Mouse (Mus musculus): ENCODE results near the gene Med21. TPM values are rescaled to one million over a fixed set of nuclear protein-coding genes. Genes with fewer than 3 reads are reported as not detected.

The Med21 gene
- total RNA-seq, 1 experiment: 91.2 TPM

DNA sequence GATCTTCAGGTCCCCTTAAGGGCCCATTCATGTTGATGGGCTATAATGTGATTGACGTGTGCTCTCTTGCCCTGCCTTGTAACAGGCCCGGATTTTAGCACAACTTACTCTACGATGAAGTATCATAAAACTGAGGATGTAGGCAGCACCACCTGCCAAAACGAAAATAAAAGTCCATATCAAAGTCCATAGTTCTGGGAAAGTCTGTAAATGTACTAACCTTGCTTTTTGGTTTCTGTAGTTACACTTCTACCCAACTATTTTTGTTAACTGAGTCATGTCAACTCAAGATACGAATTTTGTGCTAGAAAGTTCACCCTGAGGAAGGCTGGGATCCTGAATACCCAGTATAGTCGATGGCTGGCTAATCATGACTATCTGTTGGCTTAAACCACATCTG, 1.4 kb upstream of the Med21 start:
- Histone ChIP-seq H3K9me3 (ENCODE audit: control insufficient read depth, insufficient read depth, low read depth, low read length) (no peaks in the 10 kb centered on the region), H3K27ac (ENCODE audit: insufficient read depth, low read depth, low read length, poor library complexity, severe bottlenecking) (no peak overlapping the region), H3K36me3 (ENCODE audit: control insufficient read depth, insufficient read depth, low read length, poor library complexity, severe bottlenecking) (no peaks in the 10 kb centered on the region), H3K4me1 (ENCODE audit: control insufficient read depth in 2 of 2, insufficient read depth in 2 of 2, low read length in 2 of 2, poor library complexity in 1 of 2) (peaks cover 0 to 2% of the 10 kb centered on the region in 2 experiments; a peak in 3 of 4 replicates), H3K4me3 (ENCODE audit: insufficient read depth in 1 of 2, low read depth in 1 of 2, low read length in 2 of 2, poor library complexity in 1 of 2, severe bottlenecking in 1 of 2) (no peak overlapping the region), H3K9ac (ENCODE audit: insufficient read depth, low read depth, low read length, poor library complexity, severe bottlenecking) (no peak overlapping the region)
- DNase-seq (ENCODE audit: low read depth, low spot score): no peak
- in situ Hi-C loops (cut with MboI; ENCODE audit: low sequenced_read_pairs in 2 of 2, unreplicated experiment in 2 of 2): no loop called here
- TF ChIP-seq ZC3H11A (IDR thresholded peaks at IDR 0.05; ENCODE audit: borderline replicate concordance, low read depth, low read length): no peak
- TF ChIP-seq MAFK (IDR thresholded peaks at IDR 0.05; ENCODE audit: insufficient read depth, low read depth, low read length): no peak
- TF ChIP-seq CHD2 (IDR thresholded peaks at IDR 0.05; ENCODE audit: low read depth, low read length): no peak
- TF ChIP-seq ZNF384 (IDR thresholded peaks at IDR 0.05; ENCODE audit: low read depth, low read length): no peak
- no peak for TF ChIP-seq HCFC1 (IDR thresholded peaks at IDR 0.05; ENCODE audit: borderline replicate concordance, insufficient read depth, low read length)

DNA sequence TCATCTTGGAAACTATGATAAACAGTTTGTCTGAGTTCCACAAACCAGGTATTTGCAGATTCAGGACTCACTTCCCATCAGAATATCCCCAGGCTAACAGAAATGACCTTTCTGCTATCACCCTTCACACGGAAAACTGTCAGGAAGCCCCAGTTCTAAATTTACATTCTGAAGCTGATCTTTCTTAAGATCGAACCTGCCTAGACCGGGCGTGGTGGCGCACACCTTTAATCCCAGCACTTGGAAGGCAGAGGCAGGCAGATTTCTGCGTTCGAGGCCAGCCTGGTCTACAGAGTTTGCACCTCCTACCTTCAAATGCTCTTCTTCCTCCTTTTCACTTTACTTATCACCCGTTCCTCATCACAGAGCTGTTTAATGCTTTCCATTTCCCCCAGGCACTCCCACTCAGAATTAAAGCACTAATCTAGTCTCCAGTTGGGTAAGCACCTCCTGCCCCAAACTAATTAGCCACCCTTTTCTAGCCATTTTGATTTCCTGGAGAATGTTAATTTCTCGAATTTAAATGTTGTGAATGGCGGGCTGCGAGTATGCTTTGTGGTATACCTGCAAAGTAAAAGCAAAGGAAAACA, 631 bp upstream of the Med21 start:
- DNase-seq (ENCODE audit: low read depth, low spot score): no peak
- TF ChIP-seq HCFC1 (IDR thresholded peaks at IDR 0.05; ENCODE audit: borderline replicate concordance, insufficient read depth, low read length) (no peak), MAFK (IDR thresholded peaks at IDR 0.05; ENCODE audit: insufficient read depth, low read depth, low read length) (no peak), CHD2 (IDR thresholded peaks at IDR 0.05; ENCODE audit: low read depth, low read length) (no peak), ZC3H11A (IDR thresholded peaks at IDR 0.05; ENCODE audit: borderline replicate concordance, low read depth, low read length) (no peak), ZNF384 (IDR thresholded peaks at IDR 0.05; ENCODE audit: low read depth, low read length) (no peak)
- Histone ChIP-seq H3K4me1 (ENCODE audit: control insufficient read depth in 2 of 2, insufficient read depth in 2 of 2, low read length in 2 of 2, poor library complexity in 1 of 2) (peaks cover 0 to 2% of the 10 kb centered on the region in 2 experiments; a peak in 3 of 4 replicates), H3K27ac (ENCODE audit: insufficient read depth, low read depth, low read length, poor library complexity, severe bottlenecking) (peak overlapping the region; percentile 41; the same call in 1 of the 2 replicates), H3K36me3 (ENCODE audit: control insufficient read depth, insufficient read depth, low read length, poor library complexity, severe bottlenecking) (no peaks in the 10 kb centered on the region), H3K4me3 (ENCODE audit: insufficient read depth in 1 of 2, low read depth in 1 of 2, low read length in 2 of 2, poor library complexity in 1 of 2, severe bottlenecking in 1 of 2) (peak overlapping the region; percentile 51 to 52), H3K9me3 (ENCODE audit: control insufficient read depth, insufficient read depth, low read depth, low read length) (no peaks in the 10 kb centered on the region), H3K9ac (ENCODE audit: insufficient read depth, low read depth, low read length, poor library complexity, severe bottlenecking) (peak overlapping the region; percentile 56; the same call in 1 of the 2 replicates)
- in situ Hi-C loops (cut with MboI; ENCODE audit: low sequenced_read_pairs in 2 of 2, unreplicated experiment in 2 of 2): no loop called here

DNA sequence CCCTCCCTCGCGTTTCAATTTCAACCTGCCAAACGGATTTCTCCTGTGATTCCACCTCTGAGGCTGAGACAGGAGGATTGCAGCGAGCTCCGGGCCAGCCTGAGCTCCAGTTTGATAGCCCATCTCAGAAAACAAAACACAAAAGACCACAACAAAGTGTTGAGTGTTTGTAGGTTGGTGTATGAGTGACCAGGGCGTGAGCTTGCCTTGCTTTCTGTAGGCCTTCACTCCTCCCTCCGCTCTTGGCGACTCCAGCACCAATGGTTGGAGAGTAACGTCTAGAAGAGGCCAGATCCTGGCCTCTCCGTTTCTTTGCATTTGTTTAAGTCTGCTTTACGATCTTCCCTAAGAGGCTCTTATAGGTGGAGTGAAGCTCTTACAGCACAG, 830 bp downstream of the Med21 start:
- Histone ChIP-seq H3K9ac (ENCODE audit: insufficient read depth, low read depth, low read length, poor library complexity, severe bottlenecking) (peak overlapping the region; percentile 94), H3K36me3 (ENCODE audit: control insufficient read depth, insufficient read depth, low read length, poor library complexity, severe bottlenecking) (no peaks in the 10 kb centered on the region), H3K9me3 (ENCODE audit: control insufficient read depth, insufficient read depth, low read depth, low read length) (no peaks in the 10 kb centered on the region), H3K27ac (ENCODE audit: insufficient read depth, low read depth, low read length, poor library complexity, severe bottlenecking) (no peak overlapping the region; the same call in 1 of the 2 replicates), H3K4me3 (ENCODE audit: insufficient read depth in 1 of 2, low read depth in 1 of 2, low read length in 2 of 2, poor library complexity in 1 of 2, severe bottlenecking in 1 of 2) (peak overlapping the region; percentile 90 to 94), H3K4me1 (ENCODE audit: control insufficient read depth in 2 of 2, insufficient read depth in 2 of 2, low read length in 2 of 2, poor library complexity in 1 of 2) (peaks cover 0 to 2% of the 10 kb centered on the region in 2 experiments; a peak in 3 of 4 replicates)
- TF ChIP-seq HCFC1 (IDR thresholded peaks at IDR 0.05; ENCODE audit: borderline replicate concordance, insufficient read depth, low read length): no peak
- no peak for TF ChIP-seq CHD2 (IDR thresholded peaks at IDR 0.05; ENCODE audit: low read depth, low read length)
- TF ChIP-seq ZNF384 (IDR thresholded peaks at IDR 0.05; ENCODE audit: low read depth, low read length): no peak
- TF ChIP-seq MAFK (IDR thresholded peaks at IDR 0.05; ENCODE audit: insufficient read depth, low read depth, low read length): no peak
- TF ChIP-seq ZC3H11A (IDR thresholded peaks at IDR 0.05; ENCODE audit: borderline replicate concordance, low read depth, low read length): no peak
- DNase-seq (ENCODE audit: low read depth, low spot score): peak; percentile 40
- in situ Hi-C loops (cut with MboI; ENCODE audit: low sequenced_read_pairs in 2 of 2, unreplicated experiment in 2 of 2): no loop called here

DNA sequence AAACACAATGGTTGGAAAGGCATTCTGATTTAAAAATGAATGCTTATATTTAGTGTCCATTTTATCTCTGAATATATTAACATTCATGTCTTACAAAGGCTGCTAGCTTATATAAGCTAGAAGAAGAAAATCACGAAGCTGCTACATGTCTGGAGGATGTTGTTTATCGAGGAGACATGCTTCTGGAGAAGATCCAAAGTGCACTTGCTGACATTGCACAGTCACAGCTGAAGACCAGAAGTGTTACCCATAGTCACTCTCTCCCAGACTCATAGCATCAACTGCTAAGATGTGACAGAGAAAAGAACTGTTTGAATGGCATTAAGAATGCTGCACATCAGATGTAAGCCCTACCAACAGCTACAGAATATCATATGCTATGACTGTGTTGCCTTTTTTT, 7.7 kb downstream of the Med21 start:
- no peak overlapping the region for H3K27ac ChIP-seq (ENCODE audit: insufficient read depth, low read depth, low read length, poor library complexity, severe bottlenecking)
- H3K9ac ChIP-seq (ENCODE audit: insufficient read depth, low read depth, low read length, poor library complexity, severe bottlenecking): no peak overlapping the region
- DNase-seq (ENCODE audit: low read depth, low spot score): no peak
- H3K9me3 ChIP-seq (ENCODE audit: control insufficient read depth, insufficient read depth, low read depth, low read length): no peaks in the 10 kb centered on the region
- no peaks in the 10 kb centered on the region for H3K4me1 ChIP-seq (ENCODE audit: control insufficient read depth in 2 of 2, insufficient read depth in 2 of 2, low read length in 2 of 2, poor library complexity in 1 of 2)
- in situ Hi-C loops (cut with MboI; ENCODE audit: low sequenced_read_pairs in 2 of 2, unreplicated experiment in 2 of 2): no loop called here
- H3K4me3 ChIP-seq (ENCODE audit: insufficient read depth in 1 of 2, low read depth in 1 of 2, low read length in 2 of 2, poor library complexity in 1 of 2, severe bottlenecking in 1 of 2): no peak overlapping the region
- TF ChIP-seq ZNF384 (IDR thresholded peaks at IDR 0.05; ENCODE audit: low read depth, low read length): no peak
- no peak for TF ChIP-seq CHD2 (IDR thresholded peaks at IDR 0.05; ENCODE audit: low read depth, low read length)
- TF ChIP-seq HCFC1 (IDR thresholded peaks at IDR 0.05; ENCODE audit: borderline replicate concordance, insufficient read depth, low read length): no peak
- no peak for TF ChIP-seq MAFK (IDR thresholded peaks at IDR 0.05; ENCODE audit: insufficient read depth, low read depth, low read length)
- no peak for TF ChIP-seq ZC3H11A (IDR thresholded peaks at IDR 0.05; ENCODE audit: borderline replicate concordance, low read depth, low read length)
- H3K36me3 ChIP-seq (ENCODE audit: control insufficient read depth, insufficient read depth, low read length, poor library complexity, severe bottlenecking): no peaks in the 10 kb centered on the region

All from ES-E14 (cell line).